Mouse (Mus musculus): ENCODE measurements around the gene Gal3st4. TPM values are rescaled to one million over a fixed set of nuclear protein-coding genes. Genes with fewer than 3 reads are reported as not detected.

Gene Gal3st4
- polyA plus RNA-seq, 1 experiment from 2014 or later, result 6.4 TPM

DNA sequence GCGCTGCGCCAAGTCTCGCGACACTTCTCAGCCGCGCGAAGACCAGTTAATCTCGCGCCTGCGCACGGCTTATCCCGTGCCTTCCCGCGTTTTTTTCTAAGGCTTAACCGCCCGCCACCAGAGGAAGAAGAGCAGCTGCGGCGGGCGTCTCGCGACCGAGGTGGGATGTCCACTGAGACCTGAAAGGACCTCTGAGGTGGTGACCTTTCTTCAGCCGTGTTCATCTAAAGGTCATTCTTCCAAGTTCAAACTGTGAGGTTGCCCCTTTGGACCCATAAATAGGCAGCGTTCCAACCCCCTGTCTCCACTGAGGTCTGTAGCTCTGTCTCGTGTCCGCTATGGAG is 7.8 kb upstream of the Gal3st4 start:
- H3K27me3 ChIP-seq (ENCODE audit: control insufficient read depth, insufficient read depth, low read length), result no peaks in the 10 kb centered on the region
- H3K27ac ChIP-seq (ENCODE audit: low read depth, low read length), result no peak overlapping the region
- no peak for DNase-seq (ENCODE audit: low spot score)
- H3K4me1 ChIP-seq (ENCODE audit: control insufficient read depth, insufficient read depth, low read length), result peaks cover 30% of the 10 kb centered on the region
- H3K9ac ChIP-seq (ENCODE audit: low read length), result no peak overlapping the region
- H3K9me3 ChIP-seq (ENCODE audit: control insufficient read depth, low read length), result no peaks in the 10 kb centered on the region
- 24% methylated on average over 26 of the region's 26 CpGs for whole genome bisulfite sequencing
- H3K4me2 ChIP-seq (ENCODE audit: low read depth), result no peak overlapping the region
- H3K4me3 ChIP-seq (ENCODE audit: low read depth, low read length), result peak overlapping the region; percentile 67; the same call in 1 of the 2 replicates
- no peak for ATAC-seq (ENCODE audit: insufficient read depth, low FRiP score, low TSS enrichment)
- H3K36me3 ChIP-seq (ENCODE audit: control insufficient read depth, insufficient read depth, low read length), result peaks cover 4% of the 10 kb centered on the region

DNA sequence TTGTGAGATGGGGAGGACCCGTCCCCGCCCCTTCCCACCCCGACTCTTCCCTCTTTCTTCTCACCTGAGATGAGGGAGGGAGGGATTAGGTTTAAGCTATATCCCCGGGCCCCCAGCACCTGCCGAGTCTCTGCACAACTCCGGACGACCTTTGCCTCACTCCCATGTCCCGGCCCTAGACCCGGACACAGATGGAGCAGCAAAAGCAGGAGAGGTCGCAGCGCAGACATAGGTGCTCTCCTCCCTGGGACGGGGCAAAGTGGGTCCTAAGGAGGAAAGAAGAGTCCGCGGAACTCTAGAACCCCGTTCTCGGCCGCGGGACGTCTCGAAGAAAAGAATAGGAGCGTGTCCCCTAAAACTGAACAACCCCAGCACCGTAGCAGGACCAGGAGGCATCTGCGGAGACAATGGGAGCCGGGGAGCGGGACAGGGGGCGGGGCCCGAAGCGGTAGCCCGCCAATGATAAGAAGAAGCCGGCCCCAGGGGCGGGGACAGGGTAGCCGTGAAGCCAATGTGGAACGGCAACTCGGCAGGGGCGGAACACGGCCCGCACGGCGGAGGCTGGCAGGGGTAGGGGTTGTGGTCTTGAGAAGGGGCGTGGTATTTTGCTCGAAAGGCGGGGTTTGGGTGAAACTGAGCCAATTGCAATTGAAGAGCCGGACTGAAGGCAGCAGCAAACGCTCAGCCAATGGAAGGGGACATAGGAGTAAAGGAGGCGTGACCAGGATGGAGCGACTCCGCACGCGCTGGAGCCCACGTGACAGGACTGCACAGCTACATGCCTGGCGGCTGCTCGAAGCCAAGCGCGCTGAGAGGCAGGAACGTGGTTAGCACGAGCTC is 7.2 kb upstream of the Gal3st4 start, which contains the start of the genes Gm43720, Gpc2 and Stag3:
Gene Gm43720 (minus strand): TSS at position 374 of the 840 bp plus-strand sequence.
Gene Gpc2 (minus strand): TSS at position 421 of the 840 bp plus-strand sequence.
Gene Stag3 (plus strand): TSS at position 656 of the 840 bp plus-strand sequence.
- Histone ChIP-seq H3K4me1 (ENCODE audit: control insufficient read depth, insufficient read depth, low read length) (peaks cover 35% of the 10 kb centered on the region), H3K9me3 (ENCODE audit: control insufficient read depth, low read length) (no peaks in the 10 kb centered on the region), H3K27me3 (ENCODE audit: control insufficient read depth, insufficient read depth, low read length) (no peaks in the 10 kb centered on the region), H3K4me3 (ENCODE audit: low read depth, low read length) (peak within 1 kb of the TSS; percentile 67), H3K4me2 (ENCODE audit: low read depth) (peak within 1 kb of the TSS; percentile 54), H3K27ac (ENCODE audit: low read depth, low read length) (peak within 1 kb of the TSS; percentile 63; the same call in 1 of the 2 replicates), H3K9ac (ENCODE audit: low read length) (peak within 1 kb of the TSS; percentile 77), H3K36me3 (ENCODE audit: control insufficient read depth, insufficient read depth, low read length) (peaks cover 4% of the 10 kb centered on the region)
- DNase-seq (ENCODE audit: low spot score) (peak; percentile 99), ATAC-seq (ENCODE audit: insufficient read depth, low FRiP score, low TSS enrichment) (peak; percentile 98)
- under 1% methylated on average over 52 of the region's 56 CpGs for WGBS

DNA sequence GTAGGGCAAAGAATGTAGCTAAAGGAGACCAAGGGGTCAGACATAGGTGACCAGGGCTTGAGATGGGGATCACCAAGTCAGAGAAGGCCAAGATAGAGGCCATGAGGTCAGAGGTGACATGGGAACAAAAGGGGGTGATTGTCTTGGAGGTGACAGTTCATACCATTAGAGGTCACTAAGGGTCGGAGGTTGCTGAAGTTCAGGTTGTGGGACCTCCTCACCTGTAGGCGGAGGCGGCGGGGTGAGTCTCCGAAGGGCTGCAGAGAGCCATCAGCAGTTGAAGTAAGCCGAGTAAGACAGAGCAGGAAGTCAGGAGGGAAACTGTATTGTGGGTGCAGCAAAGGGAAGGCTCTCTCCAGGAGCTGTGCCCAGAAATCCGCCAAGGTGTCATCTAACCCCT is 5.4 kb upstream of the Gal3st4 start:
- Histone ChIP-seq H3K9ac (ENCODE audit: low read length) (no peak overlapping the region), H3K27ac (ENCODE audit: low read depth, low read length) (peak overlapping the region; percentile 39; the same call in 1 of the 2 replicates), H3K36me3 (ENCODE audit: control insufficient read depth, insufficient read depth, low read length) (peaks cover 4% of the 10 kb centered on the region), H3K4me1 (ENCODE audit: control insufficient read depth, insufficient read depth, low read length) (peaks cover 36% of the 10 kb centered on the region), H3K9me3 (ENCODE audit: control insufficient read depth, low read length) (no peaks in the 10 kb centered on the region), H3K4me3 (ENCODE audit: low read depth, low read length) (peak overlapping the region; percentile 67), H3K4me2 (ENCODE audit: low read depth) (peak overlapping the region; percentile 54), H3K27me3 (ENCODE audit: control insufficient read depth, insufficient read depth, low read length) (no peaks in the 10 kb centered on the region)
- WGBS, result 88% methylated on average over 7 of the region's 7 CpGs
- DNase-seq (ENCODE audit: low spot score), result no peak
- ATAC-seq (ENCODE audit: insufficient read depth, low FRiP score, low TSS enrichment), result no peak

GRCm38 (mm10) chr5:138275216-138276050 is 2.8 kb upstream of the Gal3st4 start:
- Histone ChIP-seq H3K4me1 (ENCODE audit: control insufficient read depth, insufficient read depth, low read length) (peaks cover 39% of the 10 kb centered on the region), H3K4me3 (ENCODE audit: low read depth, low read length) (peak overlapping the region; percentile 29), H3K9me3 (ENCODE audit: control insufficient read depth, low read length) (no peaks in the 10 kb centered on the region), H3K27me3 (ENCODE audit: control insufficient read depth, insufficient read depth, low read length) (no peaks in the 10 kb centered on the region), H3K27ac (ENCODE audit: low read depth, low read length) (peak overlapping the region; percentile 20; the same call in 1 of the 2 replicates), H3K36me3 (ENCODE audit: control insufficient read depth, insufficient read depth, low read length) (peaks cover 4% of the 10 kb centered on the region), H3K4me2 (ENCODE audit: low read depth) (peak overlapping the region; percentile 58), H3K9ac (ENCODE audit: low read length) (peak overlapping the region; percentile 45)
- DNase-seq (ENCODE audit: low spot score) (peak; percentile 42), ATAC-seq (ENCODE audit: insufficient read depth, low FRiP score, low TSS enrichment) (no peak)
- WGBS, result 18% methylated on average over 41 of the region's 41 CpGs

- ATAC-seq (ENCODE audit: insufficient read depth, low FRiP score, low TSS enrichment) (no peak), DNase-seq (ENCODE audit: low spot score) (no peak)
- WGBS, result 71% methylated on average over 8 of the region's 8 CpGs
- no peaks in the 10 kb centered on the region for H3K27me3 ChIP-seq (ENCODE audit: control insufficient read depth, insufficient read depth, low read length)
- H3K9ac ChIP-seq (ENCODE audit: low read length), result no peak overlapping the region
- H3K4me1 ChIP-seq (ENCODE audit: control insufficient read depth, insufficient read depth, low read length), result peaks cover 39% of the 10 kb centered on the region
- no peaks in the 10 kb centered on the region for H3K9me3 ChIP-seq (ENCODE audit: control insufficient read depth, low read length)
- H3K4me2 ChIP-seq (ENCODE audit: low read depth), result no peak overlapping the region
- H3K36me3 ChIP-seq (ENCODE audit: control insufficient read depth, insufficient read depth, low read length), result peaks cover 4% of the 10 kb centered on the region
- H3K27ac ChIP-seq (ENCODE audit: low read depth, low read length), result no peak overlapping the region
- H3K4me3 ChIP-seq (ENCODE audit: low read depth, low read length), result no peak overlapping the region
Observed at GRCm38 (mm10) chr5:138274186-138274585, 1.5 kb upstream of the Gal3st4 start.

GRCm38 (mm10) chr5:138271232-138271631 is 1.4 kb downstream of the Gal3st4 start:
- no peak overlapping the region for H3K27ac ChIP-seq (ENCODE audit: low read depth, low read length)
- no peak overlapping the region for H3K4me3 ChIP-seq (ENCODE audit: low read depth, low read length)
- H3K9me3 ChIP-seq (ENCODE audit: control insufficient read depth, low read length), result no peaks in the 10 kb centered on the region
- no peak overlapping the region for H3K9ac ChIP-seq (ENCODE audit: low read length)
- ATAC-seq (ENCODE audit: insufficient read depth, low FRiP score, low TSS enrichment) (no peak), DNase-seq (ENCODE audit: low spot score) (no peak)
- WGBS, result 53% methylated on average over 3 of the region's 3 CpGs
- H3K27me3 ChIP-seq (ENCODE audit: control insufficient read depth, insufficient read depth, low read length), result no peaks in the 10 kb centered on the region
- H3K4me1 ChIP-seq (ENCODE audit: control insufficient read depth, insufficient read depth, low read length), result peaks cover 14% of the 10 kb centered on the region
- no peaks in the 10 kb centered on the region for H3K36me3 ChIP-seq (ENCODE audit: control insufficient read depth, insufficient read depth, low read length)
- no peak overlapping the region; the same call in 1 of the 2 replicates for H3K4me2 ChIP-seq (ENCODE audit: low read depth)

- H3K4me1 ChIP-seq (ENCODE audit: control insufficient read depth, insufficient read depth, low read length), result peaks cover 9% of the 10 kb centered on the region; the same call in 1 of the 2 replicates
- H3K9ac ChIP-seq (ENCODE audit: low read length), result no peak overlapping the region
- no peak overlapping the region for H3K27ac ChIP-seq (ENCODE audit: low read depth, low read length)
- H3K4me2 ChIP-seq (ENCODE audit: low read depth), result no peak overlapping the region
- no peak overlapping the region for H3K4me3 ChIP-seq (ENCODE audit: low read depth, low read length)
- no peaks in the 10 kb centered on the region for H3K36me3 ChIP-seq (ENCODE audit: control insufficient read depth, insufficient read depth, low read length)
- no peak for DNase-seq (ENCODE audit: low spot score)
- 80% methylated on average over 4 of the region's 4 CpGs for WGBS
- H3K27me3 ChIP-seq (ENCODE audit: control insufficient read depth, insufficient read depth, low read length), result no peaks in the 10 kb centered on the region
- H3K9me3 ChIP-seq (ENCODE audit: control insufficient read depth, low read length), result no peaks in the 10 kb centered on the region
- ATAC-seq (ENCODE audit: insufficient read depth, low FRiP score, low TSS enrichment), result no peak
Observed at GRCm38 (mm10) chr5:138268980-138269379, 3.7 kb downstream of the Gal3st4 start.

DNA sequence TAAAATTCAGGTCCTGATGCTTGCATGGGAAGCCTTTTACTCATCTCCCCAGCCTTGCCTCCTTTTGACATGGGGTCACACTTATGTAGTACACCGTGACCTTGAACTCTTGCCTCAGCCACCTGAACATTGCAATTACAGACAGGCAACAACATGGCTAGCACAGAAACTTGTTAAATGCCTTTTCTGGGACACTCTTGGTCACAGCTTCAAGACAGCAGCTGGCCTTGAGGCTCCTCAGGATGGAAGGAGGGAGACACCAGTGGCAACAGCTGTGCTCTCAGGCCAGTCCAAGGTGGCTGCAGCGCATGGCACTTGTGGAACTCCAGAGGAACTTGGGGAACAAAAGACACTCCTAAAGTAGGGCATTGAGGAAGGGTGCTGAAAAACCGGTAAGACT is 5.5 kb downstream of the Gal3st4 start:
- 86% methylated on average over 3 of the region's 3 CpGs for WGBS
- ATAC-seq (ENCODE audit: insufficient read depth, low FRiP score, low TSS enrichment) (no peak), DNase-seq (ENCODE audit: low spot score) (no peak)

More for the DNA sequence above, 5.5 kb downstream of the Gal3st4 start:
- H3K27me3 ChIP-seq (ENCODE audit: control insufficient read depth, insufficient read depth, low read length), result no peaks in the 10 kb centered on the region
- H3K4me3 ChIP-seq (ENCODE audit: low read depth, low read length), result no peak overlapping the region
- H3K4me2 ChIP-seq (ENCODE audit: low read depth), result no peak overlapping the region
- H3K36me3 ChIP-seq (ENCODE audit: control insufficient read depth, insufficient read depth, low read length), result no peaks in the 10 kb centered on the region; the same call in 1 of the 2 replicates
- no peak overlapping the region for H3K27ac ChIP-seq (ENCODE audit: low read depth, low read length)
- no peak overlapping the region for H3K9ac ChIP-seq (ENCODE audit: low read length)
- H3K4me1 ChIP-seq (ENCODE audit: control insufficient read depth, insufficient read depth, low read length), result peaks cover 17% of the 10 kb centered on the region
- no peaks in the 10 kb centered on the region for H3K9me3 ChIP-seq (ENCODE audit: control insufficient read depth, low read length)
